Mouse (Mus musculus): ENCODE data around the gene 1700017D01Rik. TPM values are rescaled to one million over a fixed set of nuclear protein-coding genes. Genes with fewer than 3 reads are reported as not detected.
"Not testable (repeated sequence)": the region's sequence is repeated elsewhere in the genome, so short reads cannot be mapped to it uniquely, and the experiment has no call there.

Gene 1700017D01Rik
- not detected in 2 replicates for total RNA-seq (2014; fragmentation: Nextera tagmentation)
- total RNA-seq (2017) = not detected in 2 replicates

DNA sequence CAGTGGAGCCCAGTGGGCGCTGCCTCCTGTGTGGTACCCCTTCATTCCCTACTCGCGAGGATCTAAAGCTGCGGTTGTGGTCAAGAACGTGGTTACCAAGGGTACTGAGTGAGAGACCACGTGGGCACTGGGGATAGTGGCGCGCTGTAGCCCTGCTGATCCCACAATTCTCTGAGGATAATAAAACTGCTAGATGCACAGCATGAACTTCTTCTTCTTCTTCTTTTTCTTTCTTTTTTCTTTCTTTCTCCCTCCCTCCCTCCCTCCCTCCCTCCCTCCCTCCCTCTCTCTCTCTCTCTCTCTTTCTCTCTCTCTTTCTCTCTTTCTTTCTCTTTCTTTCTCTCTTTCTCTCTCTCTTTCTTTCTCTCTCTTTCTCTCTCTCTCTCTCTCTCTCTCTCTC lies at the start of gene 1700017D01Rik:
1700017D01Rik (minus strand) TSS at position 101 of the 400 bp plus-strand sequence.
- ATAC-seq (replicated peaks; ENCODE audit: low FRiP score, low TSS enrichment, poor library complexity, severe bottlenecking) = not testable (repeated sequence)

DNA sequence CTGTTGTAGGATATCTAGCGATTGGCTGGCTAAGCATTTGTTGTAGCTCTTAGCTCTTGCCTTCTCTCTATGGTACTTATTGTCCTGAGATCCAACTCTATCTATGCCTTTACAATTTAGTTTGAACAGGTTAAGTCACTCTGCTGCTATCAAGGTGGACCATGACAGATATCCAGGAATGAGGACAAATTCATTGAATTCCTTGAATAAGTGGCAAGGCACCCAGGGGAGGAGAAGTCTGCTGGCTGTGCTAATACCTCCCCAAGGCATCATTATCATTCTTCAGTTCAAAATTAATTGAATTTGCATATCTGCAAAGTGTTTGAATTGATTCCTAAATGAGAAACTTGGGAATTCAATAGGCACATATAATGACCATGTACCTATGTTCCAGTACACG lies 46.8 kb upstream of the 1700017D01Rik start:
- ATAC-seq (replicated peaks; ENCODE audit: low FRiP score, low TSS enrichment, poor library complexity, severe bottlenecking) = no peak

DNA sequence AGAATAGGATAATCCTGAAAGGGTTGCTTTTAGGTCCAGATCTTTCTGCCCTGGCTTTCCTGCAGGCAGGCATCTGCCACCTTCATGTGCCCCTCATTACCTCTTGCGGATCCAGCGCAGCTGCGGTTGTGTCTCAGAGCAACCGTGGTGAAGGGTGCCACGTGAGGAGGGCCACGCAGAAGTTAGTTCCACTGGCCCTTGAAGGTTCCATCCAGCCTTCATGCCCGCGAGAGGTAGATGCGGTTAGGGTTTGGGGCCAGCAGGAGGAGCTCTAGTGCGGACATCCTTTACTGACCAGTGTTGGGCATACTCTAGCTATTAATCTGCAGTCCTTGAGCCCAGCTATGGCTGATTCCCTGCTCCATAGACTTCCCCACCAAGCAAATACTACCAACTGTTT lies 34.5 kb upstream of the 1700017D01Rik start, which contains the start of gene 1700025F22Rik:
1700025F22Rik (minus strand) TSS at position 149 of the 400 bp plus-strand sequence.
- peak; percentile 61 for ATAC-seq (replicated peaks; ENCODE audit: low FRiP score, low TSS enrichment, poor library complexity, severe bottlenecking)

DNA sequence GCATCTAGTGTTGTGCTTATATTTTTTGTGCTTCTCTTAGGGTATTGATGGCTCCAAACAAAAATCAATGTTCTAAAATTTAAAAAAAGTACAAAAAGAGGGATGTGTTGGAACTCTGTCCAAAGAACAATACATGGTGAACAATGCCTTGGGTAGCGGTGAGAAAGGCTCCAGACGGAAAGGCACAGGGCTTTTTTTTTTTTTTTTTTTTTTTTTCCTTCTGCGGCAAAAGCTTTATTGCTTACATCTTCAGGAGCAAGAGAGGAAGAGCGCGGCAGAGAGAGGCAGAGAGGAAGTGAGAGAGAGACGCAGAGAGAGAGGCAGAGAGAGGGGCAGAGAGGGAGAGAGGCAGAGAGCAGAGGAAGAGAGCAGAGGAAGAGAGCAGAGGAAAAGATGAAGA lies 27.2 kb upstream of the 1700017D01Rik start:
- not testable (repeated sequence) for ATAC-seq (replicated peaks; ENCODE audit: low FRiP score, low TSS enrichment, poor library complexity, severe bottlenecking)

DNA sequence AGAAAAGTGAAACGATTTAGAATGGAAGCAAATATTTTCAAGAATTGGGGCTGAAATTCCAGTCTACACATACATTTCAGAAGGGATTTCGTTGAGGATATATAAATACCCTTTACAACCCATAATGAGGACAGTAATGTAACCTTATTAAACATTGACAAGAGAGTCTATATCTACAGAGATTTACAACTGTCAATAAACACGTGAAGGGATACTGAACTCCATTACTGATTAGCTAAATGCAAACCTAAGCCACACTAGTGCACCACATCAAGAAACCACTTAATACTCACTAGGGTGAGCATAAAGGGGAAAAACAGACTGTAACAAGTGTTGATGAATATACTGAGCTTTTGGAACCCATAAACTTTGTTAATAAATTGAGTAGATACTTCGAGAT lies 4.7 kb upstream of the 1700017D01Rik start:
- no peak for ATAC-seq (replicated peaks; ENCODE audit: low FRiP score, low TSS enrichment, poor library complexity, severe bottlenecking)

DNA sequence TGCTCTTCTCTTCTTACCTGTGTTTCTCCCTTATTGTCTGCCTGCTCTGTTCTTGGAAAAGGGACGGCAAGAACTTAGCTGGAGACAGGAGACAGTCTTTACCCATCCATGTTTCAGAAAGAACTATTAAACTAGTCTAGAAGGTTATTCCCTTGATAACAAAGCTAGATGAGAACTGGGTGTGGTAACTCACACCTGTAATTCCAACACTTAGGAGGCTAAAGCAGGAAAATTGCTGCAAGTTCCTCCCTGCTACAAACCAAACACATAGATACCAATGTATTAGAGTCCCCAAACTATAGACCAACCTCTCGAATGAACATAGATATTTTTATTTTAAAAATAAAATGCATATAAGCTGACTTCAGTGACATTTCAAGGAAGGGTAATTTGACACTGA lies 4.2 kb upstream of the 1700017D01Rik start:
- ATAC-seq (replicated peaks; ENCODE audit: low FRiP score, low TSS enrichment, poor library complexity, severe bottlenecking) = no peak

DNA sequence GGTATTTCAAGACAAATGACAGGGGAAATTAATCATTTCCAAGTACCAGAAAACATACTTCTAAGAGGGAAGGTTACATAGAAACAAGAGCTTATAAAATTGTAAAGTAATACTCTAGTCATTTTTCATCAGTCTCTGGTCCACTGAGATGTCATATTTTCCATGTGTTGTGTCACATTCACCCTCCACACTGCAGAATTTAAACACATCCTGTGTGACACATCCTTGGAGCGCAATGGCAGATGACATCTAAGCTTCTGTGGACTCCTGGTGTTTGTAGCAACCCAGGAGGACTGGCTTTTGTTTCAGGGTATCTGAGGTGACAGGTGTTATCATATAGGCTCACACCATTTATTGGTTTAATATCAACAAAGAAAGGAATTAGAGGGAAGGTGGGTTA lies 974 bp downstream of the 1700017D01Rik start:
- ATAC-seq (replicated peaks; ENCODE audit: low FRiP score, low TSS enrichment, poor library complexity, severe bottlenecking) = no peak

DNA sequence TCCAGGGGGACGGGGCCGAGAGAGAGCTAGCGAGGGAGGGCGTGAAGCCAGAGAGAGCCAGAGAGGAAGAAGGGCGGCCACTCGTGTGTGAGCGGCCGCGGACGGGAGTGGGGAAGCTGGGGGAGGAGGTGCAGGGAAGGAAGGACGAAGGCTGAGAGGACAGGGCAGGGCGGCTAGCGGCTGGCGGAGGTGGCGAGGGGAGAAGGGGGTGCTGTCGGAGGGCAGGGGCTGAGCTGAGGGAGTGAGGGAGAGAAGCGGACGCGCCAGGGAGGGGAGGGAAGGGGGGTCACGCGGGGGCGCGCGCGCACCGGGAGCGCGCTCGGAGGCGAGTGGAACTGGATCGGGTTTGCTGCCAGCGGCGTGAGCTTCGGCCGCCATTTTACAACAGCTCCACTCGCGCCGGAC lies 9.7 kb downstream of the 1700017D01Rik start:
- ATAC-seq (replicated peaks; ENCODE audit: low FRiP score, low TSS enrichment, poor library complexity, severe bottlenecking) = peak; percentile 99

DNA sequence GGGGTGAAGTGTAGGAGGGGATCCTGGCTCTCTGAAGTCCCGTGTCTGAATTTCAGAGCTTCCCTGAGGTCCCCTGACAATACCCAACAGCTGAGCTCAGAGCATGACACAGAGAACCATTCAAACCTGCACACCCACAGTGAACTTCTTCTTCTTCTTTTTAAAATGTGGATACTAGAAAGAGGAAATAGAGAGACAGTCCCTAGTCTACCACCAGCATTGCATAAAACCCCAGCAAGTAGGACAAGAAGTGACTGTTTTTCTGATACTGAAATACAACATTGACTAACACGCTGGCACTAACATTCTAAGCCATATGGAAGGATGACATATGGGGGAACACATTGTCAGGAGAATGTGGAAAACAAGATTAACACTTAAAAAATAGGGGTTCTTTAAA lies 11.3 kb downstream of the 1700017D01Rik start:
- no peak for ATAC-seq (replicated peaks; ENCODE audit: low FRiP score, low TSS enrichment, poor library complexity, severe bottlenecking)

DNA sequence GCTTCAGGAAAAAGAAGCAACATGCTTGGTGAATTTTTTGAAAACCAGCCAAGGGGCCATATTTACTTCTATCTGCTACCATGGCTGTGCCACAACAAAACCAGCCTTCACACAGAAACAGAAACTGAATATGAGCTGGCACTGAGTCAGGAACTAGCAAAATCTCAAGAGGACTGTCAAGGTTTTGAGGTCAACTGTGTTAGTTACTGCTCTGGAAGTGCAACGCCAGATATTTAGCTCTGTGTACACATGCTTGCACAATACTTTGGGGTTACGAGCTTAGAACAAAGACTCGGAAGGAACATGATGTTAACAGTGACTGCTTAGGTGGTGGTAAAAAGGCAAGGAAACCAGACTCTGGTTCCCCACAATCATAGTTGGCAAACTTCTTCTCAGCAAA lies 22.9 kb downstream of the 1700017D01Rik start:
- no peak for ATAC-seq (replicated peaks; ENCODE audit: low FRiP score, low TSS enrichment, poor library complexity, severe bottlenecking)

DNA sequence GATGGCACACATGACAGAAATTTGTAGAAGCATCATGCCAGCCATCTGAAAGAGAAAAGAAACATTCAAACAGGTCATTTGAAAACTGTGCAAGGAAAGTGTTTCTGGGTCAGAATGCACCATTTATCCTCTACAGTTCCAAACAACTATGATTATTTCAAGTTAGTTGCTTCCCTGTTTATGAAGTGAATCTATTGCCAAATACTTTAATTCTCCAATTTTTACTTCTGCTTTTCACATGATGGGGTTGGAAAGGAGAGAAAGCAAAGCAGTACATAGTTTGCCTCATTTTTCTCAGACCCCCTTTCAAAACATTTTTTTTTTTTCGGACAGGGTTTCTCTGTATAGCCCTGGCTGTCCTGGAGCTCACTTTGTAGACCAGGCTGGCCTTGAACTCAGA lies 28.8 kb downstream of the 1700017D01Rik start:
- no peak for ATAC-seq (replicated peaks; ENCODE audit: low FRiP score, low TSS enrichment, poor library complexity, severe bottlenecking)

DNA sequence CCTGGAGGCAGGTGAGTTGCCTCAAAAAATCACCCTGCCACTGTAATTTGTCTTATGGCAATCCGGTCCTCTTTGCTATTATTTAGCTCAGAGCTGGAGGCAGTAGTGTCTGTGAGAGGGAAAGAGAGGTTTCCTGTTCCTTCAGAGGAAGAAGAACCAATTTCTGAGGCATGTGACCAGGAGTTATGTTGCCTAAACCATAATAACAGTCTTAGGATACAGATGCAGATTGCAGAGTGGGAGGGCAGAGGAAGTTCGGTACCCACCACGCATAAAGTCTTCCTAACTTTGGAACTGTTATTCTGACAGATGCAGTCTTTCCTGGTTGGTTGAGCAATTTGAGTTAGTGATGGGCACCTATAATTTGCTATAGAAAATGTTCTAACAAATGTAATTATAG lies 32.3 kb downstream of the 1700017D01Rik start:
- ATAC-seq (replicated peaks; ENCODE audit: low FRiP score, low TSS enrichment, poor library complexity, severe bottlenecking) = no peak

DNA sequence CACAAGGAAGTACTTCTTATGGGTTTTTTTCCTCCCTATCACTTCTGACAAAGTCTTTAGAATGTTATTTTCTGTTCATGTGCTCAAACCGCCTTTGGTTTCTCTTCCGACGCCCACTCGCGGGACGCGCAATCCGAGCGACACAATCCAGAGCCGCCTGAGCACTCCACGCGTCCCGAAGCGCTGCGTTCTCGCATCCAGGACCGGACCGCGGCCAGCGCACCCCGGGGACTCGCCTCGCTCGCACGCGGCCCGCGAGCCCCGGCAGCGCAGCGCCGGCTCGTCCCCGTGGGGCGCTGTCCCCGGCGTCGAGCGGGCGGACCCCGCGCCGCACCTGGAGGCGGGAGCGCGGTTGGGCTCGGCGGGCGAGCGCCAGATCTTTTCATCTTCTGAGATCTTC lies 38.5 kb downstream of the 1700017D01Rik start:
- ATAC-seq (replicated peaks; ENCODE audit: low FRiP score, low TSS enrichment, poor library complexity, severe bottlenecking) = not testable (repeated sequence)

DNA sequence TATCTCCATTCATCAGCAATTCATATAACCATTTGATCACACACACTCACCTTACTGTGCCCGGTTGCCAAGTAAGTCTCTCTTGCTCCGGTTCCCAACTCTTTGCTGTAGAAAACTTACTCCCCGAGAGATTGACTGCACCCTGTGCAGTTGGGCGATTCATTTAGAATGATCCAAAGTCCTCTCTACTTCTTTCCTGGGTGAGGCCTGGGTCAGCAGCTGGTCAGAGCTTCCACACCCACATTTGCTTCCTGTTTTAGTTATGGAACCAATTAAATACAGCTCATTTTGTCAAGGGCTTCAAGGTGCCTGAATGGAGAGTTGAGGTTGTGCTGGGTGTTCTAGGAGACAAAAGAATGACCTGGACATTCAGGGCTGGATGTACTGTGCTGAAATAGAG lies 49.7 kb downstream of the 1700017D01Rik start, which contains the start of gene Ms4a8a:
Ms4a8a (minus strand) TSS at position 169 of the 400 bp plus-strand sequence.
- ATAC-seq (replicated peaks; ENCODE audit: low FRiP score, low TSS enrichment, poor library complexity, severe bottlenecking) = no peak

DNA sequence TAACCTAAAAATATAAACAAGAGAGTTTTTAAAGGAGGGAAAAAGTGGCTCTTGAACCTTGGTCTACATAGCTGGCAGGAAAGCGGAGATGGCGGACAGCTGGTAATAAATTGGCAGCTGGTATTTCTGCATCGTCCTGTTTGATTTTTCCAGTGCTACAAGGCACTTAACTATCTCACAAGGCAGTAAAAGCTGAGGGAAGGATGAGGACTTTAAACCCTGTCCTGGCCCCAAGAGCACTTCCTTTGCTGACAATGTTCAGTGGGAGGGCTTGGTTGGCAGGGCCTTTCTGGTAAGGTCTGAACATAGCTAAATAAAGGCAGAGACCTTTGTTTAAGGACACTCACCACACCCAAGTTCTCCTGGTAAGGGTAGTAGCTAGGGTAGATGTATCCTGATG lies 60.3 kb downstream of the 1700017D01Rik start:
- no peak for ATAC-seq (replicated peaks; ENCODE audit: low FRiP score, low TSS enrichment, poor library complexity, severe bottlenecking)

DNA sequence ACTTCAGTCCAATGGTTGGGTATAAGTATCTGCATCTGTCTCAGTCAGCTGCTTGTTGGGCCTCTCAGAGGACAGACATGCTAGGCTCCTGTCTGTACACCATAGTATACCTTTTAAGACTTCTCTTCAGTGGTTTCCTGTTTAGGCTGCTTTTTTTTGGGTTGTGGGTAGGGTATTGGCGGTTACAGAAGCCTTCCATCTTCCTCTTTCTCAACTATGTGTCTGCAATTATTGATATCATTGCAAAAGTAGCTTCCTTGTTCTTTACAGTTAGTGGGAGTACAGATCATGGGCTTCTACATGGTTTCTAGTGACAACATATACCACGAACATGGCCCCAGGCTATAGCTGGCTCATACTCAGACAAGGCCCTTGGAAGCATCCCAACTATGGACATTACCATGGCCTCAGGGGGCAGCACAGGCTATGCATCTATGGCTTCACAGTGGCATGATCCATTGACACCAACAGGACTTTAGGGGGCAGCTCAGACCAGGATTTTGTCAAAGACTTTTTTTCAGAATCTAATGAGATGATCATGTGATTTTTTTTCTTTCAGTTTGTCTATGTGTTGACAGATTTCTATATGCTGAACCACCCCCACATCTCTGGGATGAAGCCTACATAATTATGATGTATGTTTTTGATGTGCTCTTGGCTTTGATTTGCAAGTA lies 65.3 kb downstream of the 1700017D01Rik start:
- ATAC-seq (replicated peaks; ENCODE audit: low FRiP score, low TSS enrichment, poor library complexity, severe bottlenecking) = no peak

DNA sequence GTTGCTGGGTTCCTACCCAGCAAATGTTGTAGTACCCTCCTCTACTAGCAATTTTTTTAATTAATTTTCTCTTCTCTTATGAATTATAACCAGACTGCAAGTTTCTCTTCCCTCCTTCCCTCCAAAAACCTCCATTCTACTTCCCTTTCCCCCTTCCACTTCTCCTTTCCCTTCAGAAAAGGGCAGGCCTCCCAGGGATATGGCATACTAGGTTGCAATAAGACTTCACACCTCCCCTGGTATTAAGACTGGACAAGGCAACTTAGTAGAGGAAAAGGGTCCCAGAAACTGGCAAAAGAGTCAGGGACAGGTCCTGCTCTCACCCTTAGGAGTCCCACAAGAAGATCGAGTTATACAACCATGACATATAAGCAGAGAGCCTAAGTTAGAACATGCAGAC lies 69.8 kb downstream of the 1700017D01Rik start:
- ATAC-seq (replicated peaks; ENCODE audit: low FRiP score, low TSS enrichment, poor library complexity, severe bottlenecking) = no peak

DNA sequence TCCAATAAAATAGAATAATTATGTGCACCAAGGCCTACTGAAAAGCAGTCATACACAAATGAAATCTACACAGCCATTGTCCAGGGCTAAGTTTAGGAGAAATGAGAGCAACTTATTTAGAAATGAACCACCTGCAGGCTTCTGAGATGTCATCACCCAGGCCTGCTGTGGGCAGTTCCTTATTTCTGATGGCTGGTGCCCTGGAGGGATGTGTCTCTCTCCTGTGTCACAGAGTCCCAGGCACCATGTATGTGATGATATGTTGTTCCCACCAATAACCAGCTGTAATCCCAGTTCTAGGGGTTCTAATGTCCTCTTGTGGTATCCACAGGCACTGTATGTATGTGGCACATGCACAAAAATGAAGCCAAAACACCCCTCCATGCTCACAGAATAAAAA lies 70.7 kb downstream of the 1700017D01Rik start:
- ATAC-seq (replicated peaks; ENCODE audit: low FRiP score, low TSS enrichment, poor library complexity, severe bottlenecking) = no peak

DNA sequence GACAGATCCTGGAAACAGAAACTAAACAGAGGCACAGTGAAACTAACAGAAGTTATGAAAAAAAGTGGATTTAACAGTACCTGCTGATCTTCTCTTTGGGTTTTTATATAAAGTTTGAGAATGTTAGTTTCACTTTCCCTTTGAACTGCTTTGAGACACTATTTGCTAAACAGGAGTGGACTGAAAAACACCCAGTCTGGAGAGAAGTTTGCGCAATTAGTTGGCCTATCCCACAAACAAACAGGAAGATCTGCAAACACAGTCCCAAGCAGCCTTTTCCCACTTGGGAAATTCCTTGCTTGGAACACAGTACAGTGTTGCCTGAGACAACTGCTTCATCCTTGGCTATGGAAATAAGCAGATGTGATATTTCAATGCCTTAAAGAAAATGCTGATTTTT lies 75.0 kb downstream of the 1700017D01Rik start:
- ATAC-seq (replicated peaks; ENCODE audit: low FRiP score, low TSS enrichment, poor library complexity, severe bottlenecking) = not testable (repeated sequence)

DNA sequence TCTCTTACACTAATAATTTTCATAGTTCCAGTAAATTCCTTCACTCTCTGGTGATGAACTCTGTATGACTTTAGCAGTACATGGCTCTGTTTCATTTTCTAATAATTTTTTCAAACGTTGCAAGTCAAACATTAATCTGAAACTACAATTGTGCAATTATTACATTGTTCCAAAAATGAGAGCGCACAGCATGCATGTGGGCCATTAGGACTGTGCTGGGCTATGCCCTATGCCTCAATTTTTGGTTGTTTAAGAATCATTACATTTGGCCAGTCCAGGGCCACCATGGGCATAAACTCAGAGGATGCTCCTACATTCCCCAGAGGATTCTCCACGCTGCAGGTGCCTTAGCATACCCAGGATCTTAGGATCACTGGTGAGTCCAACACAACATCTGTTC lies 77.4 kb downstream of the 1700017D01Rik start:
- no peak for ATAC-seq (replicated peaks; ENCODE audit: low FRiP score, low TSS enrichment, poor library complexity, severe bottlenecking)

DNA sequence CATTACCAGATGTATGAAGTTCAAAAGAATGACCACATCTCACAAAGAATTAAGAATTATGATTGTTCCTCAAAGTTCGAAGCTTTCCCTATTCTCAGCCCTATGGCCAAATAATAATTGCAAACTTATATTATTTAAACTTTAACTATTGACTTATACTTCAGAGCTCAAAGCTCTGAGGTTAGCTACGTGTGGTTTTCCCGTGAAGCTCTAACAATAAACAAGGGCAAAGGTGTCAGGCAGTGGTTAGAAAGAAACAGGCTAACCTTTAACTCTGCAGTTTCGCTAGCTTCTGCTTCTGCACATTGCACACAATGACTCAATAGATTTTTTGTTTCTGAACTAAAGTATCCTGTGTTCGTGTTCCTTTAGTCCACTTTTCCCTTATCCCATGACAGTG lies 77.8 kb downstream of the 1700017D01Rik start:
- no peak for ATAC-seq (replicated peaks; ENCODE audit: low FRiP score, low TSS enrichment, poor library complexity, severe bottlenecking)

Data from megakaryocyte-erythroid progenitor cell, adult 5-6 weeks (primary cell).